Mouse (Mus musculus) MEL (cell line): ENCODE measurements at regions not wholly inside any gene's neighbourhood (a gene's known extent, or its start where the extent isn't known, plus 50 kb on each side); places are given as distances from the start of the nearest gene placed in this dataset.

Experiments
- DNase-seq: peaks from one replicate; pipeline ENCODE4 v3.0.0; 2011; ENCODE audit warnings: low read depth, low spot score
- H3K27ac ChIP-seq: 2 replicates; pipeline ENCODE4 v1.5.1; 2012; ENCODE audit warnings: low read depth, mild to moderate bottlenecking, control low read depth, low read length, moderate library complexity; ENCODE audit not compliant: control insufficient read depth
- H3K27me3 ChIP-seq, 2 experiments: fragments of 150-350 bp in 1 of 2; sonication (generic) in 1 of 2; 2 replicates each; pipeline ENCODE4 v1.6.1; 2012; ENCODE audit warnings: low read length in 2 of 2, mild to moderate bottlenecking in 2 of 2, improper control_type of control experiment in 1 of 2, moderate library complexity in 1 of 2; ENCODE audit not compliant: insufficient read depth in 2 of 2, control insufficient read depth in 1 of 2
- H3K36me3 ChIP-seq, 2 experiments: 2 replicates each; pipeline ENCODE4 v1.6.1; 2012 to 2014; ENCODE audit warnings: low read length in 2 of 2, improper control_type of control experiment in 1 of 2, inconsistent platforms in 1 of 2, mild to moderate bottlenecking in 1 of 2; ENCODE audit not compliant: insufficient read depth in 2 of 2, control insufficient read depth in 1 of 2
- H3K4me1 ChIP-seq, 2 experiments: fragments of 150-350 bp in 1 of 2; sonication (generic) in 1 of 2; 2 replicates each; pipeline ENCODE4 v1.6.1; 2012; ENCODE audit warnings: low read length in 2 of 2, improper control_type of control experiment in 1 of 2, mild to moderate bottlenecking in 1 of 2; ENCODE audit not compliant: insufficient read depth in 2 of 2, control insufficient read depth in 1 of 2
- H3K4me3 ChIP-seq, 2 experiments: fragments of 150-350 bp in 1 of 2; sonication (generic) in 1 of 2; 2 replicates each; pipeline ENCODE4 v1.5.1; 2012; ENCODE audit warnings: low read depth in 2 of 2, low read length in 2 of 2, mild to moderate bottlenecking in 2 of 2, moderate library complexity in 2 of 2, control low read depth in 1 of 2, improper control_type of control experiment in 1 of 2; ENCODE audit not compliant: control insufficient read depth in 1 of 2, insufficient read depth in 1 of 2
- H3K79me2 ChIP-seq: 2 replicates; pipeline ENCODE4 v1.6.1; 2012; ENCODE audit warnings: mild to moderate bottlenecking, low read length, moderate library complexity; ENCODE audit not compliant: control insufficient read depth, poor library complexity, insufficient read depth
- H3K9ac ChIP-seq: 2 replicates; pipeline ENCODE4 v1.6.1; 2012; ENCODE audit warnings: low read depth, mild to moderate bottlenecking, control low read depth, low read length, moderate library complexity; ENCODE audit not compliant: control insufficient read depth, poor library complexity, severe bottlenecking
- H3K9me3 ChIP-seq: fragments of 150-350 bp; sonication (generic); replicated peaks from 2 replicates; pipeline ENCODE4 v1.6.1; 2012; ENCODE audit warnings: mild to moderate bottlenecking, low read length, improper control_type of control experiment, moderate library complexity; ENCODE audit not compliant: insufficient read depth
- CHD1 ChIP-seq: IDR thresholded peaks from 2 replicates; pipeline ENCODE4 v1.6.1; 2012; ENCODE audit warnings: low read depth, mild to moderate bottlenecking, inconsistent platforms, low read length, improper control_type of control experiment
- CTCF ChIP-seq, 3 experiments: IDR thresholded peaks in 2 of 3; conservative IDR thresholded peaks in 1 of 3; 2 replicates each; pipeline ENCODE4 v1.5.1; 2011 to 2012; ENCODE audit warnings: low read length in 3 of 3, low read depth in 2 of 3, mild to moderate bottlenecking in 2 of 3, improper control_type of control experiment in 1 of 3, inconsistent platforms in 1 of 3, mixed read lengths in 1 of 3, moderate library complexity in 1 of 3; ENCODE audit not compliant: control insufficient read depth in 1 of 3, insufficient read depth in 1 of 3, poor library complexity in 1 of 3, severe bottlenecking in 1 of 3
- E2F4 ChIP-seq: IDR thresholded peaks from 2 replicates; pipeline ENCODE4 v1.6.1; 2011; ENCODE audit warnings: low read depth, low read length, improper control_type of control experiment, borderline replicate concordance
- ETS1 ChIP-seq: IDR thresholded peaks from 2 replicates; pipeline ENCODE4 v1.6.1; 2012; ENCODE audit warnings: low read depth, mild to moderate bottlenecking, inconsistent platforms, low read length, improper control_type of control experiment, moderate library complexity
- HCFC1 ChIP-seq: IDR thresholded peaks from 2 replicates; pipeline ENCODE4 v1.6.1; 2012; ENCODE audit warnings: low read depth, mild to moderate bottlenecking, inconsistent platforms, low read length, improper control_type of control experiment, moderate library complexity
- MAFK ChIP-seq: IDR thresholded peaks from 2 replicates; pipeline ENCODE4 v1.6.1; 2011; ENCODE audit warnings: low read depth, mild to moderate bottlenecking, low read length, improper control_type of control experiment, borderline replicate concordance
- MAZ ChIP-seq: IDR thresholded peaks from 2 replicates; pipeline ENCODE4 v1.6.1; 2012; ENCODE audit warnings: low read depth, mild to moderate bottlenecking, inconsistent platforms, low read length, improper control_type of control experiment
- MEF2A ChIP-seq: IDR thresholded peaks from 2 replicates; pipeline ENCODE4 v1.6.1; 2014; ENCODE audit warnings: low read depth, mild to moderate bottlenecking, inconsistent platforms, low read length, improper control_type of control experiment; ENCODE audit not compliant: poor library complexity, insufficient replicate concordance, severe bottlenecking; ENCODE audit errors: extremely low read depth
- MXI1 ChIP-seq: IDR thresholded peaks from 2 replicates; pipeline ENCODE4 v1.6.1; 2011; ENCODE audit warnings: mild to moderate bottlenecking, low read depth, low read length, improper control_type of control experiment
- MYB ChIP-seq: IDR thresholded peaks from 2 replicates; pipeline ENCODE4 v1.6.1; 2011; ENCODE audit warnings: mild to moderate bottlenecking, low read depth, low read length, improper control_type of control experiment
- POLR2AphosphoS5 ChIP-seq: IDR thresholded peaks from 2 replicates; pipeline ENCODE4 v1.6.1; 2012; ENCODE audit warnings: low read depth, borderline replicate concordance, mild to moderate bottlenecking, inconsistent platforms, low read length, moderate library complexity, mixed read lengths
- RCOR1 ChIP-seq: IDR thresholded peaks from 2 replicates; pipeline ENCODE4 v1.6.1; 2012; ENCODE audit warnings: low read depth, mild to moderate bottlenecking, inconsistent platforms, low read length, improper control_type of control experiment
- SMC3 ChIP-seq: IDR thresholded peaks from 2 replicates; pipeline ENCODE4 v1.6.1; 2011; ENCODE audit warnings: low read depth, low read length, improper control_type of control experiment
- TBP ChIP-seq: IDR thresholded peaks from 2 replicates; pipeline ENCODE4 v1.8.0; 2011; ENCODE audit warnings: low read depth, low read length, improper control_type of control experiment
- TCF12 ChIP-seq: IDR thresholded peaks from 2 replicates; pipeline ENCODE4 v1.6.1; 2014; ENCODE audit warnings: low read depth, mild to moderate bottlenecking, inconsistent platforms, low read length, improper control_type of control experiment, moderate library complexity
- USF1 ChIP-seq: IDR thresholded peaks from 2 replicates; pipeline ENCODE4 v1.6.1; 2014; ENCODE audit warnings: low read depth, mild to moderate bottlenecking, inconsistent platforms, low read length, improper control_type of control experiment, moderate library complexity
- ZC3H11A ChIP-seq: IDR thresholded peaks from 2 replicates; pipeline ENCODE4 v1.6.1; 2012; ENCODE audit warnings: low read depth, mild to moderate bottlenecking, inconsistent platforms, low read length, improper control_type of control experiment
- ZNF384 ChIP-seq: IDR thresholded peaks from 2 replicates; pipeline ENCODE4 v1.6.1; 2012; ENCODE audit warnings: low read depth, mild to moderate bottlenecking, inconsistent platforms, low read length, improper control_type of control experiment

DNA sequence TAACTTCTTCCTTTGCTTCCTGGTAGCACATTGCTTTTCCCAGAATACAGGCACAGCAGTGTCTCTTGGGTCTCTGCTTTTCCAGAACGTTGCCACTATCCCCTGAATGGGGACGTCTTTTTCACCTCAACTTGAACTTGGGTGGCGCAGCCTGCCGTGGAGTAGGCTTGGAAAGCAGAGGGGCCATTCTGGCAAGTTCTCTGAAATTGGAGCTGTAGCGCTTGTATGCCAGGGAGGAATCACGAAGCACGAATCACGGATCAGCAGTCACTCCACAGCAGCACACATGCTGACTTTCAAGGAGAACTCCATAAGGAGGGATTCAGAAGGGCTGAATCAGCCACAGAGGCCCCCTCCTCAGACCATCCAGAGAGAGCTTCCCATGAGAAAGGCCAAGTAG is 351.2 kb downstream of the Bcor start:
- no peak for DNase-seq
- no peak overlapping the region for H3K27ac ChIP-seq
- no peak overlapping the region for H3K4me3 ChIP-seq
- TF ChIP-seq CHD1 (no peak), ZNF384 (no peak), MAZ (no peak), HCFC1 (no peak), ETS1 (no peak), MXI1 (no peak), SMC3 (no peak), ZC3H11A (no peak)
- TF ChIP-seq, all 39 proteins: peak for 0
- no peaks in the 10 kb centered on the region; a peak in 3 of 4 replicates for H3K27me3 ChIP-seq
- H3K9me3 ChIP-seq, result no peaks in the 10 kb centered on the region
- H3K9ac ChIP-seq, result no peak overlapping the region
- no peaks in the 10 kb centered on the region for H3K36me3 ChIP-seq
- H3K79me2 ChIP-seq, result no peaks in the 10 kb centered on the region
- peaks cover 0 to 4% of the 10 kb centered on the region in 2 experiments; a peak in 1 of 4 replicates for H3K4me1 ChIP-seq

DNA sequence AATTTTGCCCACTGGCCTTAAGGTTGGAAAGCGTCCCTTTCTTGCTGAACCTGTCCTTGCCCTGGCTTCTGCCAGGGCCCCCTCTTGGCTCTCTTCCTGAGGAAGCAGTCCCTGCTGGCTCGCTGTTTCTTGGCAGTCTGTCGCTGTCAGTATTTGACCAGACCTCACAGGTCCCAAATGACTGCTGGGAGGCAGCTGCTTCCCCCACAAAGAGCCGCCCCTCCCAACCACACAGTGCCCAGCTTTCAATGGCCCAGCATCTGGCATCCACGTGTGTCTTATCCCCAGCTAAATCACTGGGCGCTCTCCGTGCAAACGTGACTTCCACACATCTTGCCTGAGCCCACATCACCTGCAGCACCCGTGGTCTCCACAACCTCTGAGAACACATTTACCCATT is 345.3 kb downstream of the Bcor start:
- TF ChIP-seq MAFK, result no peak
- TF ChIP-seq, all 39 proteins: peak for 0
- no peak overlapping the region for H3K27ac ChIP-seq
- H3K4me3 ChIP-seq, result no peak overlapping the region
- no peaks in the 10 kb centered on the region; a peak in 1 of 4 replicates for H3K27me3 ChIP-seq
- peaks cover 0 to 3% of the 10 kb centered on the region in 2 experiments; a peak in 2 of 4 replicates for H3K4me1 ChIP-seq
- H3K9me3 ChIP-seq, result no peaks in the 10 kb centered on the region
- no peaks in the 10 kb centered on the region for H3K36me3 ChIP-seq
- DNase-seq, result no peak
- no peak overlapping the region for H3K9ac ChIP-seq
- no peaks in the 10 kb centered on the region for H3K79me2 ChIP-seq

DNA sequence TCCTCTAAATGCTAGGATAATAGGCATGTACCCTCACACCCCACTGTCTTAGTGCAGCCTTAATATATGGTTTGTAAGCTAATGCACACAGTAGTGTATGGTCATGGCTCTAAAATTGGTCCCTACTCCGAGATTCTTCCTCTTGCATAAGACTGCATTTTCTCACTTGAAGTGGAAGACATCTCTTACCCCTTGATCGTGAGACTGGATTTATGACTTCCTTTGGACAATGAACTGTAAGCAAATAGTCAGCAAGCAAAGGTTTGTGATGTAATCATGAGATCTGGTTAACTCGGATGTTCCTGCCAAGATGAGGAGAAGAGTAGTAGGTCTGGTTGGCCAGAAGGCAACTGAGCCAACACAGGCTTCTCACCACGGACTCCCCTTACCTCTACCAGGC is 344.3 kb downstream of the Bcor start:
- DNase-seq, result no peak
- Histone ChIP-seq H3K27me3 (no peaks in the 10 kb centered on the region; a peak in 1 of 4 replicates), H3K36me3 (no peaks in the 10 kb centered on the region), H3K79me2 (no peaks in the 10 kb centered on the region), H3K9ac (no peak overlapping the region), H3K9me3 (no peaks in the 10 kb centered on the region), H3K4me1 (peaks cover 0 to 3% of the 10 kb centered on the region in 2 experiments; a peak in 2 of 4 replicates), H3K4me3 (no peak overlapping the region), H3K27ac (no peak overlapping the region)
- TF ChIP-seq POLR2AphosphoS5, result no peak
- TF ChIP-seq MYB, result no peak
- TF ChIP-seq ETS1, result no peak
- TF ChIP-seq MEF2A, result no peak
- TF ChIP-seq RCOR1, result no peak
- TF ChIP-seq E2F4, result no peak
- TF ChIP-seq TCF12, result no peak
- no peak for TF ChIP-seq CTCF (IDR thresholded peaks at IDR 0.05 in 2 of 3, conservative IDR thresholded peaks at IDR 0.05 in 1 of 3; ENCODE audit: control insufficient read depth in 1 of 3, insufficient read depth in 1 of 3, low read depth in 2 of 3, low read length in 3 of 3, poor library complexity in 1 of 3, severe bottlenecking in 1 of 3)
- no peak for TF ChIP-seq MAFK
- TF ChIP-seq TBP, result no peak
- TF ChIP-seq SMC3, result no peak
- TF ChIP-seq USF1, result no peak
- no peak for TF ChIP-seq MXI1
